Mouse (Mus musculus): ENCODE results near the gene Brms1. TPM values are rescaled to one million over a fixed set of nuclear protein-coding genes. Genes with fewer than 3 reads are reported as not detected.
A peak's percentile ranks its signal among the peaks of the same experiment; 100 is the strongest.
"Not testable (repeated sequence)": the region's sequence is repeated elsewhere in the genome, so short reads cannot be mapped to it uniquely, and the experiment has no call there.

The Brms1 gene
- polyA plus RNA-seq, 1 experiment from 2014 or later = 47.6 TPM

- Histone ChIP-seq H3K27me3 (replicated peaks; ENCODE audit: insufficient read depth, low read length) (peaks cover 48% of the 10 kb centered on the region), H3K4me2 (replicated peaks; ENCODE audit: low read depth, low read length) (no peak overlapping the region), H3K36me3 (ENCODE audit: insufficient read depth, low read length) (no peaks in the 10 kb centered on the region), H3K4me3 (ENCODE audit: low read depth, low read length) (no peak overlapping the region), H3K9me3 (ENCODE audit: low read length) (no peaks in the 10 kb centered on the region), H3K27ac (ENCODE audit: low read length) (no peak overlapping the region), H3K9ac (replicated peaks; ENCODE audit: low read depth) (no peak overlapping the region), H3K4me1 (ENCODE audit: insufficient read depth, low read depth, low read length) (no peaks in the 10 kb centered on the region)
- WGBS = 59% methylated on average over 15 of the region's 18 CpGs
- TF ChIP-seq CTCF (IDR thresholded peaks at IDR 0.05) (no peak), EP300 (IDR thresholded peaks at IDR 0.05) (no peak)
- DNase-seq (ENCODE audit: low spot score) = no peak
- ATAC-seq = no peak
Observed at GRCm38 (mm10) chr19:5082005-5082404, 40.9 kb downstream of the Brms1 start.

- Histone ChIP-seq H3K4me2 (replicated peaks; ENCODE audit: low read depth, low read length) (no peak overlapping the region), H3K9me3 (ENCODE audit: low read length) (no peaks in the 10 kb centered on the region), H3K4me1 (ENCODE audit: insufficient read depth, low read depth, low read length) (no peaks in the 10 kb centered on the region), H3K4me3 (ENCODE audit: low read depth, low read length) (no peak overlapping the region), H3K27me3 (replicated peaks; ENCODE audit: insufficient read depth, low read length) (peaks cover 48% of the 10 kb centered on the region), H3K9ac (replicated peaks; ENCODE audit: low read depth) (no peak overlapping the region), H3K27ac (ENCODE audit: low read length) (no peak overlapping the region), H3K36me3 (ENCODE audit: insufficient read depth, low read length) (no peaks in the 10 kb centered on the region)
- 60% methylated on average over 24 of the region's 24 CpGs for WGBS
- DNase-seq (ENCODE audit: low spot score) (no peak), ATAC-seq (no peak)
- TF ChIP-seq EP300 (IDR thresholded peaks at IDR 0.05) (no peak), CTCF (IDR thresholded peaks at IDR 0.05) (no peak)
Observed at GRCm38 (mm10) chr19:5082596-5082995, 41.4 kb downstream of the Brms1 start.

GRCm38 (mm10) chr19:5083961-5084833 lies 43.0 kb downstream of the Brms1 start:
- Histone ChIP-seq H3K9ac (replicated peaks; ENCODE audit: low read depth) (no peak overlapping the region), H3K27me3 (replicated peaks; ENCODE audit: insufficient read depth, low read length) (peaks cover 48% of the 10 kb centered on the region), H3K4me2 (replicated peaks; ENCODE audit: low read depth, low read length) (no peak overlapping the region), H3K36me3 (ENCODE audit: insufficient read depth, low read length) (no peaks in the 10 kb centered on the region), H3K4me3 (ENCODE audit: low read depth, low read length) (peak overlapping the region; percentile 48; the same call in 1 of the 2 replicates), H3K4me1 (ENCODE audit: insufficient read depth, low read depth, low read length) (no peaks in the 10 kb centered on the region; the same call in 1 of the 2 replicates), H3K9me3 (ENCODE audit: low read length) (no peaks in the 10 kb centered on the region), H3K27ac (ENCODE audit: low read length) (no peak overlapping the region)
- ATAC-seq = no peak
- DNase-seq (ENCODE audit: low spot score) = no peak
- TF ChIP-seq EP300 (IDR thresholded peaks at IDR 0.05) (no peak), CTCF (IDR thresholded peaks at IDR 0.05) (no peak)
- 53% methylated on average over 3 of the region's 3 CpGs for WGBS

- no peak for TF ChIP-seq EP300 (IDR thresholded peaks at IDR 0.05)
- TF ChIP-seq CTCF (IDR thresholded peaks at IDR 0.05) = no peak
- Histone ChIP-seq H3K9me3 (ENCODE audit: low read length) (no peaks in the 10 kb centered on the region), H3K27ac (ENCODE audit: low read length) (no peak overlapping the region), H3K4me1 (ENCODE audit: insufficient read depth, low read depth, low read length) (no peaks in the 10 kb centered on the region; the same call in 1 of the 2 replicates), H3K4me3 (ENCODE audit: low read depth, low read length) (peak overlapping the region; percentile 48), H3K36me3 (ENCODE audit: insufficient read depth, low read length) (peaks cover 2% of the 10 kb centered on the region; the same call in 1 of the 2 replicates), H3K9ac (replicated peaks; ENCODE audit: low read depth) (no peak overlapping the region), H3K27me3 (replicated peaks; ENCODE audit: insufficient read depth, low read length) (peaks cover 48% of the 10 kb centered on the region), H3K4me2 (replicated peaks; ENCODE audit: low read depth, low read length) (peak overlapping the region; percentile 79)
- ATAC-seq (no peak), DNase-seq (ENCODE audit: low spot score) (no peak)
- WGBS = 4% methylated on average over 12 of the region's 15 CpGs
Observed at GRCm38 (mm10) chr19:5084834-5085144, 43.6 kb downstream of the Brms1 start.

GRCm38 (mm10) chr19:5085145-5085863 lies 44.1 kb downstream of the Brms1 start, which contains the start of gene Tmem151a:
Gene Tmem151a (minus strand): TSS chr19:5085531.
- H3K27ac ChIP-seq (ENCODE audit: low read length) = no peak within 1 kb of the TSS

GRCm38 (mm10) chr19:5086533-5086932 lies 45.4 kb downstream of the Brms1 start:
- 53% methylated on average over 4 of the region's 4 CpGs for whole genome bisulfite sequencing
- H3K27me3 ChIP-seq (replicated peaks; ENCODE audit: insufficient read depth, low read length) = peaks cover 37% of the 10 kb centered on the region

More at GRCm38 (mm10) chr19:5085145-5085863, 44.1 kb downstream of the Brms1 start, which contains the start of gene Tmem151a:
- no peaks in the 10 kb centered on the region; the same call in 1 of the 2 replicates for H3K4me1 ChIP-seq (ENCODE audit: insufficient read depth, low read depth, low read length)
- DNase-seq (ENCODE audit: low spot score) (peak; percentile 54), ATAC-seq (no peak)
- peaks cover 4% of the 10 kb centered on the region; the same call in 1 of the 2 replicates for H3K36me3 ChIP-seq (ENCODE audit: insufficient read depth, low read length)
- peaks cover 48% of the 10 kb centered on the region for H3K27me3 ChIP-seq (replicated peaks; ENCODE audit: insufficient read depth, low read length)
- TF ChIP-seq CTCF (IDR thresholded peaks at IDR 0.05) (no peak), EP300 (IDR thresholded peaks at IDR 0.05) (no peak)
- no peaks in the 10 kb centered on the region for H3K9me3 ChIP-seq (ENCODE audit: low read length)
- H3K9ac ChIP-seq (replicated peaks; ENCODE audit: low read depth) = no peak within 1 kb of the TSS
- H3K4me3 ChIP-seq (ENCODE audit: low read depth, low read length) = peak within 1 kb of the TSS; percentile 48
- H3K4me2 ChIP-seq (replicated peaks; ENCODE audit: low read depth, low read length) = peak within 1 kb of the TSS; percentile 79
- 1% methylated on average over 60 of the region's 69 CpGs for WGBS

More at GRCm38 (mm10) chr19:5086533-5086932, 45.4 kb downstream of the Brms1 start:
- DNase-seq (ENCODE audit: low spot score); H3K4me1 ChIP-seq (ENCODE audit: insufficient read depth, low read depth, low read length); H3K9ac ChIP-seq (replicated peaks; ENCODE audit: low read depth); H3K36me3 ChIP-seq (ENCODE audit: insufficient read depth, low read length); ATAC-seq; H3K4me2 ChIP-seq (replicated peaks; ENCODE audit: low read depth, low read length); H3K9me3 ChIP-seq (ENCODE audit: low read length); H3K27ac ChIP-seq (ENCODE audit: low read length); H3K4me3 ChIP-seq (ENCODE audit: low read depth, low read length): not testable (repeated sequence)
- TF ChIP-seq CTCF (IDR thresholded peaks at IDR 0.05) = peak; percentile 25; the same call in 1 of the 2 replicates

Data from lung, postnatal 0 days (tissue).